Mouse (Mus musculus) gastrocnemius, adult 8-10 months (tissue): Measurements from ENCODE around the gene Syt12. TPM values are rescaled to one million over a fixed set of nuclear protein-coding genes. Genes with fewer than 3 reads are reported as not detected.

Source experiments
- DNase-seq, 2 experiments: peaks; one replicate each; pipeline ENCODE4 v3.0.0; 2022; ENCODE audit warnings: low spot score in 2 of 2
- total RNA-seq, 4 experiments: library from RNA; stranded (reverse); gene quantifications; 2 replicates each; pipeline ENCODE4 v1.2.4; 2022

Syt12 gene
- 1 to 10 TPM; 1.8 to 4.7 (median 2.2) TPM for total RNA-seq

DNA sequence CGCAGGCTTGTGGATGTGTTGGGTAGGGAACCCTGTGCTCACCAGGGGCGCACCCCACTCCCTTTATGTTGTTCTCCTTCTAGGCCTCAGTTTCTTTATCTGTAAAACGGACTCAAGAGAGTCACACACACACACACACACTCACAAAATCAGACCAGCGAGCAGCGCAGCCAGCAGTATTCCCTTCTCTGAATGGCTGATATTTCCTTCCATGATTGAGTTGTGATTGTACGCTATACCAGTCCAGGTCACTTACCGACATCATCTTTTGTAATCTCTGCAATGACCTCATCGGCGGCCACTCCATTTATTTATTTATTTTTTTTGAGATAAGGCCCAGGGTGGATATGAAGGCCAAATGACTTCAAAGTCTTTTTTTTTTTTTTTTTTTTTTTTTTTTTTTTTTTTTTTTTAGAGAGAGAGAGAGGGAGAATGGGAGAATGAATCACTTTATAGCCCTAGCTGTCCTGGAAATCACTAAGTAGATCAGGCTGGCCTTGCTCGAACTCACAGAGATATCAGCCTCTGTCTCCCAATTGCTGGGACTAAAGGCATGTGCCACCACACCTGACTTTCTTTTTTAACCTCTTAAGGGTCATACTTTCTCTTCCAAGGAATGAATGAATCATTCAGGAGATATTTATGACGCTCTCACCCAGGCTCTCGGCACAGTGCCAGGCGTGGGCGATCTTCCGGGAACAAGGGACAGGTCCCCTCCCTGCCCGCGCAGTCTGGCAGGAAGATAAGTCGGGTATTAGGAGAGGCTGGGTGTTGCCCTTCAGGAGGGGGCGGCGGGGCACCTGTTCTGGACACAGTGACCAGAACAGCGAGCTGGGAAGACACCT is at the start of gene Syt12:
Syt12 (minus strand) TSS at position 103 of the 845 bp plus-strand sequence.
- no peak for DNase-seq

GRCm38 (mm10) chr19:4521426-4522050 is 44.3 kb upstream of the Syt12 start:
- no peak for DNase-seq

- peak; percentile 46 to 63 for DNase-seq
Measured at GRCm38 (mm10) chr19:4517483-4517882, 40.2 kb upstream of the Syt12 start.

DNA sequence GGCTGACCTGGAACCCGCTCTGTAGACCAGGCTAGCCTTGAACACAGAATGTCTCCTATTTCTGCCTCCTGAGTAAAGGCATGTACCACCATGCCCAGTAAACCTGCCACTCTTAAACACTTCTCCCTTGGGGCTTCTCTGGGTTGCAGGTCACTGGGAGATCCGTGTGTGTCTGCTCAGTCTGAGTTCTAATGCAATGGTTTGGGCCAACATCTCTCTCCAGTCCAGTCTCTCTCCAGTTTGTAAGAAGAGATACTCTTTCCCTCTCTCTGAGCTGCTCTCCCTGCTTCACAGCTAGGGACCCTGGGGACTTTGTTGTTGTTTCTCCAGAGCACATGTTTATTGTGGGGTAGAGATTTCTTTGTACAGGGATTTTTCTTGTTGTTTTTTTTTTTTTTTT is 39.0 kb upstream of the Syt12 start:
- no peak for DNase-seq

- DNase-seq, result no peak
Measured at GRCm38 (mm10) chr19:4515746-4516145, 38.5 kb upstream of the Syt12 start.

GRCm38 (mm10) chr19:4513236-4513858 is 36.1 kb upstream of the Syt12 start:
- DNase-seq, result no peak

DNA sequence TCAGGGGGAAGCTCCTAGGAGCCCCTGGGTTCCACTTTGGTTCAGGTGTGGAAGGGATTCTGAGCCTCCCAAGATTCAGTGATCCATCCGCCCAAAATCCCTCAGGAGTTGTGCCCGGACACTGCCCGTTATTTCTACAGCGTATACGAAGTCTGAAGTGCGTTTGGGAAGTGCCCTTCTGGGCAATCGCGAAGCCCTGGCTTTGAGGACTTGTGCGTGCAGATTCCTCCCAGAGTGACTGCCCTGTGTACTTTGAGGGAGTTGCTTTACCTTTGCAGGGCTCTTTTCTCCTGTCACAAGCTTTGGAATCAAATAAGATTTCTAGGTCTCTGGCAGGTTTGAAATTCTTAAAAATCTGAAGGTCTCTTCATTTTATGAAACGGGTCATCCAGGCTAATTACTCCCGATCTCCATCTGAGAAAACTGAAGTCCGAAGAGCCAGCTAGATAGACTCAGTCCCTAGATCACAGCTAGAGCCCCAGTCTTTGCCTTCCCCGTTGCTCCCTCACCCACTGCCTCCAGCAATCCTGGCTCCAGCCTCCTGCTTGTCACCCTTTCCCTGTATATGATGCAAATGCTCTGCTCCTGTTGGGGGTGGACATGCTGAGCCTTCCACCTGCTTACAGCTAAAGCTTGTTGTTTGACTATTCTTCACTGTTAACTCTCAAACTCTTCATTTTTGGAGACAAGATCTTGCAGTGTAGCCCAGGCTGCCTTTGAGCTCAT is 34.0 kb upstream of the Syt12 start:
- DNase-seq, result no peak

DNA sequence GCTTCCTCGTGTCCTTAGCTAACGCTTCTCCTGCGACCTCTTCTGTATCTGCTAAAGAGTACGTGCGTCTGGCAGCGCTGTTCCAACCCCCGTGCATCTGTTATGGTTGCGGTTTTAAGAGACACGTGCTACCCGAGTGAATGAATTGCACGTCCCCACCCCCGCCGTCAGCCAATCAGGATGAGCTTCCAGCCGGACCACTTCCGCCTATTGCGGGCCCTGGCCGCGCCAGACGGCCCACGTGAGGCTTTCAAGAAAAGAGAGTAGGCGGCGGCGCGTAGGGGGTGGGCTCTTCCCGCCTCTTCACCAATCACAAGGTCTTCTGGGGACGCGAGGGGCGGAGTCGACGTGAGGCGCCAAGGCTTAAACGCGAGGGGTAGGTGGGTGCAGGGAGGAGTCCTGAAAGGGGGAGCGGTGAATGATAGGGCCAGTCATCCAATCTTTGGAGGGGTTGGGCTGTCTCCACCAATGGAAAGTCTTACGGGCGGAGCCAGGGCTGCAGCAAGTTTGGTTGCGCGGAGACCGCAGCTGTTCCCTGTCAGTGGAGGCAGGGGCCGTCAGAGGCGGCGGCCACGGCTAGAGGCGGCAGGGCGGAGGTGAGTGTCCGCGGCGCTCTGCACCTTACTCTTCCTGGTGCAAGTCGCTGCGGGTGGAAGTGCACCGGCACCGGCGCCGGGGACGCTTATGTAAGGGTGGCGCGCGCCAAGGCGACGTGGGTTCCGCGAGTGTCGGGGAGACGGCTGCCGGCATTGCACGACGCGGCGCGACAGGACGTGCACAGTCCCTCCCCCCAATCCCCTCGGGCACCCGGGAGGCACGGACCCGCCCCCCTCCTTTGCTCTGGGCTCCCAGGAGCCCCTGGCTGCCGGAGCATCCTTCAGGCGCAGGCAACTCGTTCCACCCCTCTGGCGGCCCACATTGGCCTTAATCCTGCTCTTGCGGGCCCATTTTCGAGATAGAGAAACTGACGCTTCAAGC is 33.0 kb upstream of the Syt12 start, which contains the start of gene Pcx:
Pcx (plus strand) TSS at position 487 of the 978 bp plus-strand sequence.
- peak; percentile 99 to 100 for DNase-seq

DNA sequence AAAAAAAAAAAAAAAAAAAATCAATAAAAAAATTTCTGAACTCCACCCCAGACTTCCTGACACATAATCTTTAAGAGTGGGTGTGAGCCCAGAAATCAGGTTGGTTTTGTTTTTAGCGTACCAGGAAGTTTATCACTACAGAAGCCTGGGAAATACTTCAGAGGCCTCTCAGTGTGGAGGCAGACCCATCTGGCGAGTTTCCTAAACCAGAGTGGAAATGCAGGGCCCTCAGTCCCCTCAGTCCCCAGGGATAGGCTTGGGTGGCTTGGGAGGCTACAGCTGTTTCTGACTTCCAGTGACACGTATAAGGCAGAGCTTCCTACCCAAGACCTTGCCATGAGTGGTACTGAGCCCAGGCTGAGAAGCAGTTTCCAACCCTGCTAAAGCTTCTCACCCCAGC is 30.5 kb upstream of the Syt12 start:
- no peak for DNase-seq

DNA sequence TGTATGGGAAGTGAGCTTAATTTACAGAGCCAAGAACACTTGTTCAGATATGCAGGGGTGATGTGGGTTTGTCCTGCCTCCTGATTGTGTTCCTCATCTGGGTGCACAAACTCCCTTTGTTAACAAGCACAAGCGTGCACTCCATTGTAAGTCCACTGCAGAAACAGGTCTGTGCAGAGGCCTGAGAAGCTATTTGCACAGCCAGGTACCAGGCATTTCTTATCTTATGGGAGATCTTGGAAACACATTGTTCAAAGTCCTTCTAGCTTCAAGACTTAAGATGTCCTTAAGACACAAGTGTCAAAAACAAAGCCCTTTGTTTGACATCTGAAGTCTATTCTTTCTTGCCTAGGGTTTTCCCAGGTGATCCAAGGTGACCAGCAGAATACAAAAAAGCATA is 27.6 kb upstream of the Syt12 start:
- DNase-seq, result no peak

DNA sequence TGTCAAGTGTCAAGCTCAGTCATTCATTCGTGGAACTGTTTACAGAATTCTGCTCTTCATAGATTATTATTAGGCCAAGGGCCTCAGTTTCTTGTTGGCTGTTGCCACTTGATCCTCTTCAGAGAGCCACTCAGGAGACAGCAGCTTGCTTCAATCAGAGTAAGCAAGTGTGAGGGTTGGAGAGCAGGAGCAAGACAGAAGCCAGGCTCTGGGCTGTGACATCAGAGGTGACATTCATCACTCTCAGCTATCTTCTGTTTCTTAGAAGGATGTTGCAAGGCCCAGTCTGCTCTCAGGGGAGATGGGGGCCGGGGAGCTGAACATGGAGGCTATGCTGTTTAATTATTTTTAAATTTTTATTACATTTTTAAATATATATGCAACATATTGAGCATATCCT is 25.5 kb upstream of the Syt12 start:
- no peak for DNase-seq

DNA sequence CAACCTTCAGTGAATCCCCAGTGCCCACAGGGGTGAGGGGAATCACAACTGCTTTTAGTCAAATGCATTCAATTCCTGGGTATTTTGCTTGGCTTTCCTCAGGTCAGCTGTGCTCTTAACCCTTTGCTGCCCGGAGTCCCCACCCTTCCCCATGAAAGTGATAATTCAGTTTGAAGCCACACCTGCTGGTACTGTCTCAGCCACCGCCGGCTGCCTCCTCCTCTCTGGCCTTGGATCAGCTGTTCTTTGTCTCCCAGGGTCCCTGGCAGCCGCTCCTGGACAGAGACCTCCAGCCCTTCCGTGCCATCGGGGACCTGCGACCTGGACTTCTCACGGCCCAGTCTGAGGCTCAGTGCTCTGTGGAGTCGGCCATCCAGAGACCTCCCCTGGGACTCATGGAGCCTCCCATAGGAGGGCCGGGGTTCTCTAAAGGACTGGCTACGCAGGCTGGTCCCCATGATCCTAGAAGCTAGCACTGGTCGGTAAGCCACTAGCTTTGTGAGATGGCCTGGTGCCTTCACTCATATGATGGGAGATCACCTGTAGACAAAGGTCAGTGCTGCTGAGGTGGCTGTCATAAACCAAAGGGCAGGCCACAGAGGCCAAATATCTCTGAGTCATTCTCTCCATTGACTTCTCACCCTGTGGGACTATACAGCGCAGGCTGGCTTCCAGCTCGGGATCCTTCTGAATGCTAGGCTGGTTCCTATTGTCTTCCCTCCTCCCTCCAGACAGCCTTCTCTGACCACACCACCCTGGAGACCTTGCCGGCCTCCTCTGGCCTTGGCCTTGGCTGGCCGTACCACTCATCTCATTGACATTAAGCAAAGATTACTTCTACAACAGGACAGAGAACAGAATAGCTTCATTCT is 21.1 kb upstream of the Syt12 start, which contains the start of gene 2010003K11Rik:
2010003K11Rik (minus strand) TSS at position 522 of the 872 bp plus-strand sequence.
- no peak for DNase-seq

- DNase-seq, result peak; percentile 33 to 51
Measured at GRCm38 (mm10) chr19:4497263-4497973, 20.2 kb upstream of the Syt12 start.

GRCm38 (mm10) chr19:4496535-4497262 is 19.5 kb upstream of the Syt12 start:
- DNase-seq, result no peak

- no peak for DNase-seq
Measured at GRCm38 (mm10) chr19:4495814-4496213, 18.6 kb upstream of the Syt12 start.

DNA sequence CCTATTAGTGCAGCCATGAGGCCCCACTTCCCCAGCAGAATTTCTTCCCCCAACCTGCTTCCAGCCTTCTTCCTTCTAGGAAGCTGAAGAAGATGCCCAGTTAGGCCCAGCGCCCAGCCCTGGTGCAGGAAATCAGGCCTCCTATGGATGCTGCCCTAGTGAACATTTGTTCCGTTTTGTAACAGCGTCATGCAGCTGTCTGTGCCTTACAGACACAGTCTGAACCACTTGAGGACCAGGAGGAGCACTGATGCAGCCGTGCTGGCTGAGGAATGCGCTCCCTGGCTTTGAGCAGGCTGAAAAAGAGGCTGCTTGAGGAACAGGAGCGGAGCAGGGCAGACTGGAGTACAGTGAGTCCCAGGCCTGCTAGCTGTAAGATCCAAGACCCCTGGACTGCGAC is 17.5 kb upstream of the Syt12 start:
- DNase-seq, result no peak

DNA sequence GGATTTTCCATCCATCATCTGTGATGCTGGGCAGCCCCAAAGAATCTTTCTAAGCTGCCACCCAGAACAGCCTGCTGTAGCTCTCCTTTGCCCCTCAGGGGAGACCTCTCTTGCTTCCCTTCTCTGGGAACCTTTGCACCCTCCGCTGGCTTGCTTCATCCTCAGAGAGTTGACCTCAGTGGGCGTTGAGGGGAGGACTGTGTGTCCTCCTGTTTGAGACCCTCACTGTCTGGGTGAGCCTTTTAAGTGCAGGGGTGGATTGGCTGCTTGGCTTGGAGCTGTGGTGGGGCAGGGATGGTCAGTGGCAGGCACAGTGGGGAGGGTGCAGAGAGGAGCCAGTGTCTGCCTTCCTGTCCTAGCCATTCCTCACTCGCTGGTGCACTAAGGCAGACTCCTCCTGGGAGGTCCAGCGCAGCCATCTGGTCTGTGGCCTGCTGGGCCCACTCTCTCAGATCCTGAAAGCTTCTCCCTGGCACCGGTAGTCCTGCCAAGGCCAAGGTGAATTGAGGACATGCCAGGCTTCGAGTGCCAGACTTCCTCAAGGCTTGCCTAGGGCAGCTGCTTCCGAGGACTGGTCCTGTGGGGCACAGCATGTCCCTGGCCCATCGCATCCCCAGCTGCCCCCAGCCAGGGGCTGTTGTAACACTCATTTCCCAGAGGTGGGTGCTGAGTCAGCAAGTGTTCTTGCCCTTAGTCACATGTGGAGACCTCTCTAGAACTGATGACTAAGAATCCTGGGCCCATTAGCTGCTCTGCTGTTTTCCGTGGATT is 15.5 kb upstream of the Syt12 start:
- peak; percentile 80 to 83 for DNase-seq
